Mouse (Mus musculus) olfactory bulb, adult 2 months (tissue): ENCODE measurements at regions not wholly inside any gene's neighbourhood (a gene's known extent, or its start where the extent isn't known, plus 50 kb on each side); places are given as distances from the start of the nearest gene placed in this dataset.

ENCODE experiments used
- H3K27ac ChIP-seq: fragments of 200-500 bp; 2 replicates; pipeline ENCODE4 v1.5.1; 2012; ENCODE audit warnings: low read depth, low read length; ENCODE audit not compliant: insufficient read depth
- H3K4me1 ChIP-seq: fragments of 200-500 bp; 2 replicates; pipeline ENCODE4 v1.6.1; 2012; ENCODE audit warnings: low read length; ENCODE audit not compliant: control insufficient read depth, insufficient read depth
- H3K4me3 ChIP-seq: fragments of 200-500 bp; 2 replicates; pipeline ENCODE4 v1.5.1; 2012; ENCODE audit warnings: mild to moderate bottlenecking, low read depth, low read length, moderate library complexity; ENCODE audit not compliant: insufficient read depth
- CTCF ChIP-seq: fragments of 200-500 bp; IDR thresholded peaks from 2 replicates; pipeline ENCODE4 v1.5.1; 2012; ENCODE audit warnings: low read depth, mild to moderate bottlenecking, low read length, moderate library complexity; ENCODE audit not compliant: insufficient read depth
- POLR2A ChIP-seq: fragments of 200-500 bp; IDR thresholded peaks from 2 replicates; pipeline ENCODE4 v1.6.1; 2012; ENCODE audit warnings: mild to moderate bottlenecking, low read depth, low read length, moderate library complexity; ENCODE audit not compliant: insufficient read depth
- WGBS: fragments of 180-500 bp; shearing (Covaris S2); methylation state at CpG from one replicate; pipeline ENCODE4 v1.1.7; 2018; 5-methylcytosine and 5-hydroxymethylcytosine counted together

DNA sequence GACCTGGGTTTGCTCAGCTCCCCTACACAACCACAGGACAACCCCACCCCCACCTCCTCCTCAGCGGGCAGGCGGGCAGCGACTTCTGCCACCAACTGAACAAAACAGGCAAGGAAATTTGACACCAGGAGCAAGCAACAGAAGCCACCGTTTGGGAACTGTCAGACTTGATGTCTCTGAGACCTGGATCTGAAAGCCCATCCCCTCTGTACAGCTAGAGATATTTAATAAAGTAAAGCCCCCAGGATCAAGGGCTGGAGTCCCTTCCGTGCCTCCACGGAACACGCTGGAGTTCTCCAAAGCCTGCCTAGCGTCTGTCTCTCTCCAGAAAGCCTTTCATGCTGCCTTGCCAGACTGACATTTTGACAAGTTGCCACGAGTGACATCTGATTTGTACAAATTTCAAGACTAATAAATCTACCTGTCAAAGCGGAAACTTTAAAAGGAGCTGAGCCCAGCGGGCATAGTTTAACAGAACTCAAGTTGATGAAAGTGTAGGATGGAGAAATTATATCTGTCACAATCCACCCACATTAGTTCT is 168.9 kb upstream of the Zfp703 start:
- Histone ChIP-seq H3K4me3 (no peak overlapping the region), H3K4me1 (peaks cover 19% of the 10 kb centered on the region), H3K27ac (no peak overlapping the region)
- TF ChIP-seq POLR2A (no peak), CTCF (no peak)
- 70% methylated on average over 11 of the region's 11 CpGs for WGBS

DNA sequence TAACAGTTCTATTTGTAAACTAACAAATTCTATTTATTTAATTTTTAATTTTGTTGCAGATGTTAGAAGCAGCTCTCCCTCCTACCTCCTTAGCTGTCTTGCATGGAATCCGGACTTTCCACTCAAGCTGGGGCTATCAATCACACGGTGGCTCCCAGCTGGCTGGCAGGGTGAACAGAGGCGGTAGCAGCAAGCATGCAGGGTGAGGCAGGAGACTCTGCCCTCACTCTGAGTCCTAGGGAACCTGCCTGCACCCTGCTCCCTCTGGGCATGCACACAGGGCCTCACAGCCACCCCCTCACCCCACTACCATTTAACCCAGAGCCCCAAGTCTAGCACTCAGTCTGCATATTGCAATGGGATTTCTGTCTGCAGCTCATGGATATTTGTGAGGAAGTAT is 168.4 kb upstream of the Zfp703 start:
- H3K27ac ChIP-seq: no peak overlapping the region
- H3K4me3 ChIP-seq: no peak overlapping the region
- 49% methylated on average over 3 of the region's 3 CpGs for WGBS
- H3K4me1 ChIP-seq: peaks cover 19% of the 10 kb centered on the region
- TF ChIP-seq POLR2A: no peak
- no peak for TF ChIP-seq CTCF

DNA sequence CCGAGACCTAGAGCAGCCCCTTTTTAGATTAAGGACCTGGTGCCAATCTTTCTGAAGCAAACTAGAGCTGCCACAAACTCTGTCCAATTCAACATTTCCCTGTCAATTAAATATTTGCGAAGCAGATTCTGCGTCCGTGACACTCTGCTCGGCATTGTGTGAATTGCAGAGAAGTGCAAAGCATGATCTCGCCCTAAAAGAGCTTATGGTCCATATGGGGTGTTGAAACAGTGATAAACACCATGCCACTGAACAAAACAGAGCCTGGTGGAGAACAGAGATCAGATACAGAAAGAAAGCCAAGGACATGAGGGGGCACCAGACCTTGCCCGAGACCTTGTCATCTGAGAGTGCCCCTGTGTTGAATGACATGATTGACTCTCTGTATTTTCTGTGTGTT is 167.2 kb upstream of the Zfp703 start:
- TF ChIP-seq CTCF: no peak
- no peak for TF ChIP-seq POLR2A
- Histone ChIP-seq H3K4me3 (no peak overlapping the region), H3K4me1 (peaks cover 14% of the 10 kb centered on the region), H3K27ac (no peak overlapping the region)
- WGBS: 96% methylated on average over 7 of the region's 7 CpGs

DNA sequence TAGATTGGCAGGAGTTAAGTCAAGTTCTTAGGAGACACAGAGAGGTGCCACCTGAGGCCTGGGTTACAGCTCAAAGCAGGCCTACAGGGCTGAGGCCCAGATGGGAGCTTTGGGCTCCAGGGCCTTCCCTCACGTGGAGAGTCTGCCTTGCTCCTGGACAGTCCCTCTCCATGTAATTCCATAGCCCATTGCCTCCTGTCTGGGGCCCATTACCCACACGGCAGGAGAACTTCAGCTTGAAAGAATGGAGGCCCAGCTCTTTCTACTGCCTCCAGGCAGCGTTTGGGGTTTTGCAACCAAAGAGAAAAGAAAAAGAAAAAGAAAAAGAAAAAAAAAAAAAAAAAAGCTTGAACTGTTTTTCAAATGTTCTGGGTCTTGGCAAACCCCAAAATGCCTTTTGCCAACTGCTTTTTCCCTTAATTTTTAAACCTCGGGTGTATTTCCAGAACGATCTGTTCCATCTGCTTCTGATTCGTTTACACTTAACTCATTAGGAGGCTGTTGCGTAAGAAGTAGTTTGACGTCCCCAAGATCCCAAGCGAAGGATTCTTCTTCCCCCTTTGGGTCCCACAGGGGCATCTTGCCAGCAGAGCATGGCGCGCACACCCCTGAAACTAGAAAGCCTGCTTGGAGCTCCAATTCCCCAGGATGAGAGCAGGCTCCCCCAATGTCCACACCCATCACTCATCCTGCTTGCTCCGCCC is 165.4 kb upstream of the Zfp703 start:
- Histone ChIP-seq H3K4me1 (peaks cover 12% of the 10 kb centered on the region), H3K27ac (no peak overlapping the region), H3K4me3 (no peak overlapping the region)
- 68% methylated on average over 12 of the region's 12 CpGs for WGBS
- TF ChIP-seq CTCF (no peak), POLR2A (no peak)

DNA sequence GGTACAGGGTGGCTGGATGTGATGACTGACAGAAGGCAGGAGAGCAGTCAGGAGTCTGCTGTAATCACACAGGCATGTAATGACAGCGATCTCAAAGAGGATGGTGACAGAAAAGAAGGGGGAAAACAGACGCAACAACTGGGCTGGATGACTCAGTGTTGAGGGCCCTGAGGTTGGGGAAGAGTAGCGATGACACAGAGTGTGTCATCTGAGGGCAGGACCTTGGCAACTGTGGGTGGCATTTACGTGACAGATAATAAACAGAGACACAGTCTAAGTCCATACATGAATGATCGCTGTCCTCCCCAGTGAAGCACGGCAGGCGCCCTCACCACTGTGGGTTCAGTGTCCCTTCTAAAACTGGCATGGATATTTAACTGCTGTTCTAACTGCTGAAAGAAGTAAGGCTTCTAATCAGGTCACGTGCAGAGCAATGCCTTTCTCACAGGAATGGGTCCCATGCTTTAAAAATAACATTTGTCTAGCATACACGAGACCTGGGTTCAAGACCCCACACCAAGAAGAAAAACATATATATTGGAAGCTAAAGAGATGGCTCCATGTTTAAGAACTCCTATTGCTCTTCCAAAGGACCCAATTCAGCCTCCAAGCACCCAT is 163.8 kb upstream of the Zfp703 start:
- Histone ChIP-seq H3K4me3 (no peak overlapping the region), H3K4me1 (peaks cover 9% of the 10 kb centered on the region; the same call in 1 of the 2 replicates), H3K27ac (no peak overlapping the region)
- TF ChIP-seq POLR2A (no peak), CTCF (no peak)
- 77% methylated on average over 9 of the region's 9 CpGs for WGBS

DNA sequence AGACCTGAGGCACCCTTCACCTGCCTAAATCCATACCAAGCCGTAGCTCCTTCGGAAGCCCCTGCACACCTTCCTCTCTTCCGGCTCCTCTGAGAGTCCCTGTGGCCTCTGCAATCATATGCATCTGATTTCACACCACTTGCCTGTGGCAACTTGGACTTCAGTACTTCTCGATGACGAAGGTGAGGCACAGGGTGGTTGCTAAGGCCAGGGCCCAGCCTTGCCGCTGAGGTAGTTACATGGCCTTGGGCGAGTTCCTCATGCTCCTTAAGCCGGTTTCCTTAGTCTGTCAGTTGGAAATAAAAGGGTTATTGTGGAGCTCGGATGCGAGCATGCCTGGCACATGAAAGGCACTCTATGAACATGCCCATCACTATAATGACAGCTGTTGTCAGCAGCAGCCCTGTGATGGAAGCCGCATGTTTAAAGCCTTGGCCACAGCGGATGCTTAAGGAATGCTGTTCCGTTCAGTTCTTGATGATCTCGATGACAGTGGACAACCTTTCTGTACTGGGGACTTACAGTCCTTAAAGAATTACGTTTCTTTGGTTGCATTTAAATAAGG is 162.0 kb upstream of the Zfp703 start:
- H3K27ac ChIP-seq: no peak overlapping the region
- peaks cover 7% of the 10 kb centered on the region; the same call in 1 of the 2 replicates for H3K4me1 ChIP-seq
- no peak for TF ChIP-seq POLR2A
- no peak for TF ChIP-seq CTCF
- WGBS: 73% methylated on average over 15 of the region's 15 CpGs
- H3K4me3 ChIP-seq: no peak overlapping the region

DNA sequence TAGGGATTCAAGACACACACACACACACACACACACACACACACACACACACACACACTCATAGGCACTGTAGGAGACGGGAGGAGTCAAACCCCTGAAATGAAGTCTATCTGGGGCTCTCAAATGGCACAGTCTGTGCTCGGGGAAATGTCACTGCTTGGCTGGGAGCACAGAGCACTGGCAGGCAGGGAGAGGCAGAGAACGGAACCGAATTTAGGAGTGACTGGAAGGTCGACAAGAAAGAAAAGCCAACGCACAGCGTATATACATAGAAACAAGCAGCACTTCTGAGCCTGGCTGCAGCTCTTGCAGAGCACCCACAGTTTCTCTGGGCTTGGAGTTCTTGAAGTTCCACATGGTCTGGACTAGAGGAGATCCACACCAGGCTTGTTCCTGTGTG is 160.1 kb upstream of the Zfp703 start:
- TF ChIP-seq POLR2A: no peak
- Histone ChIP-seq H3K4me3 (no peak overlapping the region), H3K27ac (no peak overlapping the region), H3K4me1 (peaks cover 7% of the 10 kb centered on the region; the same call in 1 of the 2 replicates)
- WGBS: 68% methylated on average over 7 of the region's 7 CpGs

DNA sequence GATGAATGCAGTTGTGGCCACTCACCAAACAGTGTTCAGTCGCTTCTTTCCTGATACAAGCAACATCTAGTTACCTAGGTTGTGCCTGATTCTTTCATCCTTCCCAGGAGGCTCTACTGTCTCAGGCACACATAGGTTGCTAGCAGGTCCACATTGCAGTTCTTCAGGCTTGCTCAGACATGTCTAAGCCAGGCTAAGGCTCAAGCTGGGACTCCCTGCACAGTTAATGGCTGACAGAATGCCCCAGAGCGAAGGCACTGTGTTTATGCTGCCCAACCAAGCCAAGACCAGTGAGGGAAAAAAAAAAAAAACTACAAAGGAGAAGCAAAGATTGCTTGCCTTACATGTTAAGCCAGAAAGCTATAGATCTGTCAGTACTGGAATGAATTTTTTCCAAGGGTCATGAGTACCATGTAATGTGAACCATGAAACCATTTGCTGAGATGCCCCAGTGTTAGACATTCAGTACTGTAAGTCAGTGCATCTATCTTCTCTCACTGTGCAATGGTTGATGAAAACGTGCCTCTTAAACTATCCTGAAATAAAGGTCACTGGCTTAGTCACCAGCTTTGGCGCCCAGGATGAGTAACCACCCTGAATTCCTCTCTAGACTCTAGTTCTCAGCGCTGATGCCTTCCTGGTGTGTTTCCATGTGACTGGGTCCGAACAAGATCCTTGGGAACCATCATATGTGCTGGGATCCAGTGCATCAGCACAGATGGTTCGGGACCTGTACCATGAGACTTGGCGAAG is 152.8 kb upstream of the Zfp703 start:
- 80% methylated on average over 8 of the region's 8 CpGs for WGBS
- no peak overlapping the region for H3K27ac ChIP-seq
- no peak overlapping the region for H3K4me3 ChIP-seq
- H3K4me1 ChIP-seq: no peaks in the 10 kb centered on the region
- TF ChIP-seq CTCF (no peak), POLR2A (no peak)
